Mouse (Mus musculus) urinary bladder, adult 18-20 months (tissue): Measurements from ENCODE around the gene Olfr907.

ENCODE experiments used
- DNase-seq, 2 experiments: peaks; one replicate each; pipeline ENCODE4 v3.0.0; 2022; ENCODE audit warnings: low spot score in 2 of 2, mixed read lengths in 2 of 2

Gene Olfr907

DNA sequence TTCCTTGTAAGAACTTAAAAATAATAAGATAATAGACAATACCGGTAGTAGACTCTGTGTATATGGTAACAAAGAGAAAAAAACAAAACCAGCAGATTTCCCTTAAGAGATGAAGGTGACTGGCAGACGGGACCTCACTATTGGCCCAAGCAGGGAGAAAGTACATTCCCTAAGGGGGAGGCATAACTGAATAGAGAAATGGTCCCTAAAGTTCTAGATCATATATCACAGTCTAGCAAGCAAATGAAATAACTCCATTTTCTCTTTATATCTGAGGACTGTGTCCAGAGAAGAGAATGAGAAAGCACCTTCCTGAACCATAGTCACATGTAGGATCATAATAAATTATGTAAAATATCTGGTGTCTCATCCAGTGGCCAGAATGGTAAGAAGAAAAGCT lies at the start of gene Olfr907:
TSS of gene Olfr907 (plus strand) at position 301 of the 400 bp plus-strand sequence.
- no peak for DNase-seq

DNA sequence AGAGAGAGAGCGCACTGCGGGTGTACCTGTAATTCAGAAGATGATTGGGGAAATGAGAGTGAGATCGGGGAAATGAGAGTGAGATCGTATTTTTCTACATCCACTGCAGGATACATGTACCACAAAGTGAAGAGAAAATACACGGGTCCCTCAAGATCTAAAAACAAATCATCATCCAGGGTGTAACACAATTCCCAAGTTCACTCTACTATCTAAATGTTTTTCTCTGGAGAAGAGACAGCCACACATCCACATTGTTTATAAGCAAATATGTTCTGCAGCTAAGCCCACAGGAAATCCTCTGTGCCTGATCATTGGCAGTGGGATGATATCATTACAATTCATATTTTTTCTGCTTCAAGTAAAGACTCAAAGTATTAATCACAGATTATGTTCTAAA lies 48.2 kb upstream of the Olfr907 start, which contains the start of gene Olfr902:
TSS of gene Olfr902 (plus strand) at position 301 of the 400 bp plus-strand sequence.
- no peak for DNase-seq

- DNase-seq = no peak
Observed at GRCm38 (mm10) chr9:38462844-38463243, 32.8 kb upstream of the Olfr907 start, which contains the start of gene Olfr904. Gene Olfr904 (plus strand): TSS chr9:38463144.

- DNase-seq = no peak
Observed at GRCm38 (mm10) chr9:38470807-38471206, 24.8 kb upstream of the Olfr907 start, which contains the start of gene Olfr905. Gene Olfr905 (plus strand): TSS chr9:38471107.

DNA sequence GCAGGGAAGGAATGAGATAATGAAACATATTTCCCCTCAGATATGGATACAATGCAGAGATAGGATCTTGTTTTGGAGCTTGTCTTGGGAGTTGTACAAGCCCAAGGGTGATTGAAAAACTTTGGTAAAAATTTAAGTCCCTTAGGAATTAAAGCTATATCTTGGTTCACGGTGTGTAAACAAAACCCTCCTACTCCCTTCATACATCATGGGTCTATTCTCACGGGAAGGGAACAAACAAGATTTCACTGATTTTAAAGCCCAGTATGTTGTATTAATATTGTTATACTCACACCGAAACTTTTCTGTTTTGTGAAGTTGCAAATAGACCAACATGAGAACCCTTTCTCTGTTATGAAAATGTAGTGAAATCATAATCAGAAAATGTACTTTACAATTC lies 8.8 kb upstream of the Olfr907 start, which contains the start of gene Olfr906:
TSS of gene Olfr906 (plus strand) at position 301 of the 400 bp plus-strand sequence.
- no peak for DNase-seq

DNA sequence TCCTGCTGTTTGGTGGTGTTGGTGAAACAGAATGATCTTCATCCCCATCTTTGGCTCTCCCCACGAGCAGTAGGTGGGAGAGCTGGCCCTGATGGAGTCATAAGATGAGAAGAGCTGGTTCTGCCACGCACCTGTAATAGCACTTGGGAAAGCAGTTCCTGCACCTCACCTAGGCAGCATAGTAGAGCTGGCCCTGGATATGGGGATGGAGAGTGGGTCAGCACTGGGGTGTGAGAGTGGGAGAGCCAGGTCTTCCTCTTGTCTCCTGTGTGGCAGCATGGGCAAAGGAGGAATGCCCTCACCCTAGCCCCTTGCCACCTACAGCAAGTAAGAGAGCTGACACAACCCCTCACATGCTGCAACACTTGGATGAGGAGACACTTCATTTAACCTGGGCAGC lies 16.8 kb downstream of the Olfr907 start:
- no peak for DNase-seq

DNA sequence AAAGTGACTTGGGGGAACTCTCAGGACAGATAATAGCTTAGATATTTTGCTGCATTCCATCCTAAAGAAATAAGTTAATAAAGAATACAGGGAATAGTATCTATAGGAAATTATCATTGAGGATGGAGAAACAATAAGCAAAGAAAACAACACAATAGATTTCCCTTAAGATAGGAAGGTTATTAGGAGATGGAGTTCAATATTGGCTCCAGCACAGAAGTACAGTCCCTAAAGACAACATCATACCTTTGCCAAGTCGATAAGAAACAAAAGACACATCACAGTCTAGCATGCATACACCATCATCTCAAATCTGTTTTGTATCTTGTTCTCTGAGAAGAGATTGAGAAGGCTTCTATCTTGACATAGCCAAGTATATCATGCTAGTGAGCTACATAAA lies 25.7 kb downstream of the Olfr907 start, which contains the start of gene Olfr911-ps1:
TSS of gene Olfr911-ps1 (plus strand) at position 301 of the 400 bp plus-strand sequence.
- DNase-seq = no peak

GRCm38 (mm10) chr9:38537549-38537948 lies 41.9 kb downstream of the Olfr907 start, which contains the start of gene Olfr910:
Gene Olfr910 (plus strand): TSS chr9:38537849.
- DNase-seq = no peak
